Mouse (Mus musculus) liver, embryonic 14.5 days (tissue): ENCODE measurements at regions not wholly inside any gene's neighbourhood (a gene's known extent, or its start where the extent isn't known, plus 50 kb on each side); places are given as distances from the start of the nearest gene placed in this dataset.

ENCODE experiments used
- CTCF ChIP-seq: IDR thresholded peaks from 2 replicates; pipeline ENCODE4 v1.5.1; 2016; ENCODE audit warnings: antibody characterized with exemption, low read depth, control low read depth
- EP300 ChIP-seq: IDR thresholded peaks from 2 replicates; pipeline ENCODE4 v1.6.1; 2016; ENCODE audit warnings: antibody characterized with exemption, low read depth

GRCm38 (mm10) chr4:9737691-9738090 is 1136.6 kb upstream of the 2610301B20Rik start:
- TF ChIP-seq CTCF (no peak), EP300 (no peak)
